Mouse (Mus musculus): ENCODE measurements around the gene Cisd3. TPM values are rescaled to one million over a fixed set of nuclear protein-coding genes. Genes with fewer than 3 reads are reported as not detected.
A peak's percentile ranks its signal among the peaks of the same experiment; 100 is the strongest.

The Cisd3 gene
- total RNA-seq, 2 experiments from 2014 or later, result 47.7 to 57.6 TPM

DNA sequence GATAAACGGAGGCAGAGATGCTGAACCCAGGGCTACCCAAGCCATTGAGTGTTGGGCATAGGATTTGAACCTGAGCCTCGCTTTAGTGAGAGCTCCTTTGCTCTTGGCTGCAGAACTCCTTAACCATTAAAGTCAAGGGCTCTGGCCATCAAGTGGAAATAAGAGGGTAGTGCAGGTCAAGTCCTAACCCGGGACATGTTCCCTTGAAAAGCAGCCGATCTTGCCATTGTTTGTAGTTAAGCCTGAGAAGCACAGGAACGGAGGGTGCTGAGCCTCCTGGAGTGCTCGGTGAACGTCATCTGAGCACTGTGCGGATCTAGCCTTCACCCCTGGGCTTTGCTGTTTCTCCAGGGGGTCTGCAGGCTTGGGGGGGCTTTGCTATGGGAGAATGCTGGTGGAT is 7.8 kb upstream of the Cisd3 start:
- no peak for DNase-seq (ENCODE audit: extremely low spot score in 1 of 2, low spot score in 2 of 2)

DNA sequence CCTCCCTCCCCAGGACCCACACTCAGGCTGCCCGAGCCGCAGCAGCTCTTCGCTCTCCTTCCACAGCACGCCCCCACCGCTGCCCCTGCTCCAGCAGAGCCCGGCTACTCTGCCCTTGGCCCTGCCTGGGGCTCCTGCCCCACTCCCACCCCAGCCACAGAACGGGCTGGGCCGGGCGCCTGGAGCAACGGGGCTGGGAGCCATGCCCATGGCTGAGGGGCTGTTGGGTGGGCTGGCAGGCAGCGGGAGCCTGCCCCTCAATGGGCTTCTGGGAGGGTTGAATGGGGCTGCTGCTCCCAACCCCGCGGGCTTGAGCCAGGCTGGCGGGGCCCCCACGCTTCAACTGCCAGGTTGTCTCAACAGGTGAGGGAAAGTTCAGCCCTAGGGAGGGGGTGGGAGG is 7.3 kb upstream of the Cisd3 start:
- no peak for DNase-seq (ENCODE audit: extremely low spot score in 1 of 2, low spot score in 2 of 2)
- intact Hi-C loops (cut with DNase I), result no loop called here
- H3K4me3 ChIP-seq, result no peak overlapping the region
- TF ChIP-seq CTCF (IDR thresholded peaks at IDR 0.05), result no peak
- no peak overlapping the region for H3K27ac ChIP-seq

More for the DNA sequence above, 7.8 kb upstream of the Cisd3 start:
- intact Hi-C loops (cut with DNase I), result no loop called here
- Histone ChIP-seq H3K4me3 (no peak overlapping the region), H3K27ac (no peak overlapping the region)
- TF ChIP-seq CTCF (IDR thresholded peaks at IDR 0.05), result no peak; the same call in 1 of the 2 replicates

DNA sequence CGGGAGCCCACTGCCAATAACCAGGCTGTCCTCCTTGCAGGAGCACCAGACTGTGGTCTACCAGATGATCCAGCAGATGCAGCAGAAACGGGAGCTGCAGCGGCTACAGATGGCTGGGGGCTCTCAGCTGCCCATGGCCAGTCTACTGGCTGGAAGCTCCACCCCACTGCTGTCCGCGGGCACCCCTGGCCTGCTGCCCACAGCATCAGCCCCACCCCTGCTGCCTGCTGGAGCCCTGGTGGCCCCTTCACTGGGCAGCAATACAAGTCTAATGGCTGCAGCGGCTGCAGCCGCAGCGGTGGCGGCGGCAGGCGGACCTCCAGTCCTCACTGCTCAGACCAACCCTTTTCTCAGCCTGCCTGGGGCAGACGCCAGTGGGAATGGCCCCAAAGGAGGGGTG is 5.2 kb upstream of the Cisd3 start:
- Histone ChIP-seq H3K4me3 (no peak overlapping the region), H3K27ac (no peak overlapping the region)
- intact Hi-C loops (cut with DNase I), result no loop called here
- DNase-seq (ENCODE audit: extremely low spot score in 1 of 2, low spot score in 2 of 2), result no peak
- TF ChIP-seq CTCF (IDR thresholded peaks at IDR 0.05), result no peak

DNA sequence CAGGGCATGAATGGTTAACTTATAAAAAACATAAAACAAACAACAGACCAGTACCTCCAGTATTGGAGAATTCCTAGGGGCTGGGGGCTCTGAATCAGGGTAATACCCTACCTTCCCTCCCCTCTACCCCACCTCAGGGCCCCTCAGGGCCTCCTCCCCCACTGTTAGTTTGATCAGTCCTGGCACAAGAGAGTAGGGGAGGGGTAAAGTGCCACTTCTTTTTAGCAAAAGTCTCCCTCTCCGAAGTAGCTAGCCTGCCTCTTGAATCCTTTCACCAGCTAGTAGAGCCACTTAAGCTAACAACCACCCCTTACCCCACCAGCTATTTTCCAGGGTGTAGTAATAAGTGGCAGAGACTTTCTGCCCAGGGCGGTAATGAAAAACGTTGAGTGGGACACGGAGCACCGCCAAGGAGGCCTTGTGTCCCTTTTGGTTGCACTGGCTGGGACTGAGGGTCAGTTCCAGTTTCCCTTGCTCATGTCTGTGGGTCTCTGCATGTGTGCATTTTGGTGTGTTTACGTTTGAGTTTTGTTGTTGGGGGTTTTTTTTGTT is 3.0 kb upstream of the Cisd3 start:
- no peak for DNase-seq (ENCODE audit: extremely low spot score in 1 of 2, low spot score in 2 of 2)
- Histone ChIP-seq H3K4me3 (no peak overlapping the region), H3K27ac (no peak overlapping the region)
- intact Hi-C loops (cut with DNase I), result no loop called here
- no peak for TF ChIP-seq CTCF (IDR thresholded peaks at IDR 0.05)

DNA sequence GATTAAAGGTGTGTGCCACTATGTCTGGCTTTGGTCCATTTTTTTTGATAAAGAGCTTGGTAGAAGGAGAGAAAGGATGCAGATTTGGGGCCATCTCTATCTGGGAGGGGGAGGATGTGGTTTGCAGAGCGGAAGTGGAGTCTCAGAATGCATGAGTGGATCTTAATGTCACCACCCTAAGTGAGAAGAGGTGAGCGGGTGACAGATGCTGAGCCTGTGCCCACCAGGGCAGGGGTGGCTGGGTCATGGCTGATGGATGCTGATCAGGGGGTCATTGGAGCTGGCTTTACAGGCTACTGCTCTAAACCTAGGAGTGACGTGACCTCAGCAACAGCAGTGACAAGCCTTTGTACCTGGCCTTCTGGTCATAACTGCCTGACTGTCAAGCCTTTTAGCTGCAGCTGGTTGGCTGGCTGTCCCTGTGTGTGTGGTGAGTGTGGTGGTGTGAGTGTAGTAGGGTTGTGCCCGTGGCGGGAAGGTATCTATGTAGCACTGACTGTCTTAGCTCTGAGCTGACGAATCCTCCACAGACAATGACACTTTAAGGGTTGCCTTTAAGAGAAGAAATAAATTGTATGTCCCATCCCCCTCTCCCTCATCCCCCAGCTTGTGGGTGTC is 1.5 kb upstream of the Cisd3 start:
- H3K27ac ChIP-seq, result no peak overlapping the region
- no peak overlapping the region for H3K4me3 ChIP-seq
- TF ChIP-seq CTCF (IDR thresholded peaks at IDR 0.05), result no peak
- intact Hi-C loops (cut with DNase I), result no loop called here
- no peak for DNase-seq (ENCODE audit: extremely low spot score in 1 of 2, low spot score in 2 of 2)

DNA sequence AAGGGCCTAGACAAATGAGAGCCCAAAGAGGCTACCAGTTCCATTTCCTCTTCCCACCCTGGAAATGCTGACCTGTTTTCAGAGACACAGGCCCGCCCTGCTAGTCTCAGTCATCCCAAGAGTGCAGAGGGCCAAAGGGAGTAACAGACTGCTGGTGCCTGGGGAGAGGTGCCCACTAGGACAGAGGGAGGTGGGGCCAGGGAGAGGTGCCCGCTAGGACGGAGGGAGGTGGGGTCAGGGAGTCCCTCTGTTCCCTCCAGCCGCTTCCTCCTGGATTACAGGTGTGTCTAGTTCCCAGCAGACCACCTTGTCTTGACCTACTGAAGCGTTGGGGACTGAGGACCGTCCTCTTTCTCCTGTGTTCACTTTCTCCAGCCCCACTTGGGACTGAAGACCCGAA is 860 bp upstream of the Cisd3 start:
- intact Hi-C loops (cut with DNase I), result loop anchor here (1.0 kb wide), 1 partner anchor 54 kb away; no protein-coding TSS in a partner anchor
- DNase-seq (ENCODE audit: extremely low spot score in 1 of 2, low spot score in 2 of 2), result no peak
- Histone ChIP-seq H3K4me3 (no peak overlapping the region), H3K27ac (peak overlapping the region; percentile 79)
- no peak for TF ChIP-seq CTCF (IDR thresholded peaks at IDR 0.05)

DNA sequence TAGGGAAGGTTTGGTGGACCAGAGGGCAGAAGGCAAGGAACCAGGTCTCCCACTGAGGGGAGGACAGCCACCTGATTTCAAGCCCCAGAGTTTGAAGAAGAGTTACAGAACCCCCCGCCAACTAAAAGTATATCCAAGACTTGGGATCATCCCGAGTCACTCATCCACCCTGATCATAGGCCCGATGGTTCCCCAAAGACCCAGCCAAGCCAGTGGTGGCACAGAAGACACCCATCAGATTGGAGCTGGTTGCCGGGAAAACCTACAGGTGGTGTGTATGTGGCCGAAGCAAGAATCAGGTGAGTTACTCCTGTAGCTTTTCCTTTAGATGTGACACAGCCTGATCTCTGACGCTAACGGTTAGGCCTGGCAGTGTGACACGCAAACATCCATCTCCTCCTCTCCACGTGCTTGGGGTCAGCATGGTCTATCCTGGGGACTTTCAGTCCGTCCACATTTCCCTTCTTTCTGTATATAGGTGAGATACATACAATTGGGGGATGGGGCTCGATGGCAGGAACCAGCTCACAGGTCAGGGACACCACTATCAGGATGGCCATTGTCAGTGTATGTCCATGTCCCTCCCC is 789 bp downstream of the Cisd3 start:
- peak overlapping the region; percentile 32; the same call in 1 of the 2 replicates for H3K27ac ChIP-seq

DNA sequence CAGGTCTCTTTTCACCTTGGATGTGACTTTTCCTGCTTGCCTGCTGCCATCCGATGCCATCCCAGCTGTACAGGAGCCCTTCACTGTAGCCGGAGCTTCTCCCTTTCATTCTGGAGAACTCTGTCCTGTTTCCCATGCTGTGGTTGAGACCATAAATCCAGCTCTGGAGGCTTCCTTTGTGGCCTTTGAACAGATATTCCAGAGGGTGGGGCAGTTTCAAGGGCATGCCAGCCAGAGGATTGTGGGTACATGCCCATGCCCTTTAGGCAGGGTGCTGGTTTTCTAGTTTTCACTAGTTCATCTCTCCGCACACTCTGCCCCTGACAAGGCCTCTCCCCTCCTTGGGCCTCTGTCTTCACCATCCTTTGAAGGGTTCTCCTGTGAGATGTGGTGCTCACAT is 1.4 kb downstream of the Cisd3 start:
- no peak for DNase-seq (ENCODE audit: extremely low spot score in 1 of 2, low spot score in 2 of 2)
- no peak overlapping the region for H3K4me3 ChIP-seq
- H3K27ac ChIP-seq, result no peak overlapping the region
- TF ChIP-seq CTCF (IDR thresholded peaks at IDR 0.05), result no peak
- intact Hi-C loops (cut with DNase I), result no loop called here

More for the DNA sequence above, 789 bp downstream of the Cisd3 start:
- DNase-seq (ENCODE audit: extremely low spot score in 1 of 2, low spot score in 2 of 2), result no peak
- TF ChIP-seq CTCF (IDR thresholded peaks at IDR 0.05), result no peak
- peak overlapping the region; percentile 48 for H3K4me3 ChIP-seq
- intact Hi-C loops (cut with DNase I), result no loop called here

DNA sequence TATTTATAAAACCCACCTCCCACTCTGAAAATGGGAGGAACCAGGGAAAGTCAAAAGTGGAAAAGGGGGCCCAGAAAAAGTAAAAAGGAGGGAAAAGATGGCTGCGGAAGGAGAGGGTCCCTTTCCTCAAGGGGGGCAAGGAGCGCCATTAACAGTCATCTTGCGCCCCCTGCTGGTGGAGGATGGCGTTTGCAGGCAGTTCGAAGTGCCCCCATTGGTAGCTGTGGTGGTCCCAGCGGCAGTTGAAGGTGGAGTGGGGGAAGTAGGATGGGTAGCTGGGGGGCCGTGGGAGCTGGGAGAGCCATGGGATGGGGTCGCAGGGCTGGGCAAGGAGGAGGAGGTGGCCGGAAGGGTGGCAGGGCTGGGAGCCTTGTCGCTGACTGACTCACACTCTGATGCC is 4.2 kb downstream of the Cisd3 start:
- DNase-seq (ENCODE audit: extremely low spot score in 1 of 2, low spot score in 2 of 2), result peak in 1 of 2 experiments; percentile 69
- intact Hi-C loops (cut with DNase I), result loop anchor here (1.0 to 5.0 kb wide), 2 partner anchors 45 to 203 kb away; no protein-coding TSS in a partner anchor
- no peak overlapping the region for H3K4me3 ChIP-seq
- peak; percentile 83 for TF ChIP-seq CTCF (IDR thresholded peaks at IDR 0.05)
- no peak overlapping the region for H3K27ac ChIP-seq

DNA sequence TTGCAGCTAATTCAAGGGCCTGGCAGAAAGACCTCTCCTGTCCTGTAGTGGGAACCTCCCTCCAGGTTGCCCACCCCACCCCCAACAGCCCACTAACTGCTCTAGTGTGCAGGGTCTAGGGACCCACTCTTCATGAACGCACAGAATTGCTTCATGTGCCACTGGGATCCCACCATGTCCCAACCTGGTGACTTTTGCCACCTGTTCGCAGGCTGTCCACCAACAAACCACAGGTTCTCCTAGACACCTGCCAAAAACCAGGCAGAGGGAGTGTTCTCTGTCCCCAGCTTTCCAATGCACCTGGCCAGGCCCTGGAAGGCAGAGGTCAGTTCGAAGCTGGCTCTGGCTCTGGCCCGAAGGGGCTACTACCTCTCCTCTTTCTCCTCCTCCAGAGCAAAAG is 8.8 kb downstream of the Cisd3 start:
- Histone ChIP-seq H3K4me3 (no peak overlapping the region), H3K27ac (no peak overlapping the region)
- intact Hi-C loops (cut with DNase I), result loop anchor here (5.0 kb wide), 1 partner anchor 207 kb away; no protein-coding TSS in a partner anchor
- no peak for DNase-seq (ENCODE audit: extremely low spot score in 1 of 2, low spot score in 2 of 2)
- TF ChIP-seq CTCF (IDR thresholded peaks at IDR 0.05), result no peak

DNA sequence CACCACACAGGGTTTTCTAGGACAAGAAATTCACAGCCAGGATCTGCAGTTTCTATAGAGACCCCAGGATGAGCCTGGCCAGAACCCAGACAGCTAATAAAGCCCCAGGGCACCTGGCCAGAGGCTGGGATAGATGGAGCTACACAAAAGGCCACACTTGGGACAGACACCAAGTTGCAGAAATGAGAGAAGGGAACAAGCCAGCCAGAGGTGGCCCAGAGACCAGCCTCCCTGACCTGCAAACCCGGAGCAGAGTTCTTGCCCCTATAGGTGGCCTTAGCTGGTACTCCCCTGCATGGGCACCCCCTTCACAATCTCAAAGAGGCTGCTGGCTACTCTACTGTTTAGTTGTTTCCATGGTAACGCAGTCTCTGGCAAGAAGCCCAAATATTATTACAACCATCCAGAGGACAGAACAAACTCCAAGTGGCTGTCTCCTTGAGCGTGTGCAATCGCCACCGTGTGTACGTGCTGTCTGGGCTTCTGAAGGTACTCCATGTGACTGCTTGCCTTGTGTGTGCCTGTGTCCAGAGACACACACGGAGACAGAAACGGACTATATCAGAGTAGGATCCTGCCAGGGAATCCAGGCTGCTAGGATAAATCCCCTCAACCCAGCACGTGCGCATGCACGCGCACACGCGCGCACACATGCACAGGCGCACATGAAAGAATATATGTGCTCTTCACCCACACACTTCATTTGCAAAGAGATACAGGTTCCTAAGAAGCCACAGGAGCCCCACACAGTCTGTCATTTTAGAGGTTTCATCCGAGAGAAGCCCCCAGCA is 9.5 kb downstream of the Cisd3 start:
- intact Hi-C loops (cut with DNase I), result loop anchor here (5.0 kb wide), 2 partner anchors 33 to 208 kb away; partner anchors contain the start of gene Mllt6
- TF ChIP-seq CTCF (IDR thresholded peaks at IDR 0.05), result no peak
- peak overlapping the region; percentile 26; the same call in 1 of the 2 replicates for H3K27ac ChIP-seq
- H3K4me3 ChIP-seq, result no peak overlapping the region
- peak in 1 of 2 experiments; percentile 44 for DNase-seq (ENCODE audit: extremely low spot score in 1 of 2, low spot score in 2 of 2)
